Mouse (Mus musculus) heart, embryonic 11.5 days (tissue): ENCODE measurements at regions not wholly inside any gene's neighbourhood (a gene's known extent, or its start where the extent isn't known, plus 50 kb on each side); places are given as distances from the start of the nearest gene placed in this dataset.

Source experiments
- ATAC-seq: fragments of 200-750 bp; cut with Nextera tagmentation; replicated peaks from 2 replicates; pipeline ENCODE4 v1.8.0; 2017; ENCODE audit warnings: moderate library complexity; ENCODE audit not compliant: insufficient number of reproducible peaks, low FRiP score, low TSS enrichment
- H3K27ac ChIP-seq: fragments of 300-500 bp; sonication (generic); 2 replicates; pipeline ENCODE4 v1.5.1; 2014; ENCODE audit warnings: mild to moderate bottlenecking, low read depth, low read length
- H3K27me3 ChIP-seq: fragments of 300-500 bp; sonication (generic); 2 replicates; pipeline ENCODE4 v1.6.1; 2014; ENCODE audit warnings: mild to moderate bottlenecking, low read length, mixed read lengths; ENCODE audit not compliant: control insufficient read depth, insufficient read depth
- H3K36me3 ChIP-seq: fragments of 300-500 bp; sonication (generic); 2 replicates; pipeline ENCODE4 v1.6.1; 2014; ENCODE audit warnings: mild to moderate bottlenecking, low read length, moderate library complexity, mixed read lengths; ENCODE audit not compliant: control insufficient read depth, insufficient read depth
- H3K4me1 ChIP-seq: fragments of 300-500 bp; sonication (generic); 2 replicates; pipeline ENCODE4 v1.6.1; 2014; ENCODE audit warnings: low read length; ENCODE audit not compliant: control insufficient read depth, insufficient read depth
- H3K4me2 ChIP-seq: fragments of 300-500 bp; sonication (generic); 2 replicates; pipeline ENCODE4 v1.6.1; 2014; ENCODE audit warnings: mild to moderate bottlenecking, moderate library complexity
- H3K4me3 ChIP-seq: fragments of 300-500 bp; sonication (generic); 2 replicates; pipeline ENCODE4 v1.5.1; 2014; ENCODE audit warnings: low read depth, low read length
- H3K9ac ChIP-seq: fragments of 300-500 bp; sonication (generic); 2 replicates; pipeline ENCODE4 v1.6.1; 2014; ENCODE audit warnings: mild to moderate bottlenecking, low read depth, low read length, moderate library complexity
- H3K9me3 ChIP-seq: fragments of 300-500 bp; sonication (generic); replicated peaks from 2 replicates; pipeline ENCODE4 v1.6.1; 2016; ENCODE audit warnings: low read length; ENCODE audit not compliant: control insufficient read depth
- WGBS: fragments of 180-500 bp; shearing (Covaris S2); extraction: QIAGEN DNeasy Blood & Tissue Kit; methylation state at CpG from one replicate; pipeline ENCODE4 v1.1.7; 2014; ENCODE audit not compliant: insufficient replicate concordance; 5-methylcytosine and 5-hydroxymethylcytosine counted together

DNA sequence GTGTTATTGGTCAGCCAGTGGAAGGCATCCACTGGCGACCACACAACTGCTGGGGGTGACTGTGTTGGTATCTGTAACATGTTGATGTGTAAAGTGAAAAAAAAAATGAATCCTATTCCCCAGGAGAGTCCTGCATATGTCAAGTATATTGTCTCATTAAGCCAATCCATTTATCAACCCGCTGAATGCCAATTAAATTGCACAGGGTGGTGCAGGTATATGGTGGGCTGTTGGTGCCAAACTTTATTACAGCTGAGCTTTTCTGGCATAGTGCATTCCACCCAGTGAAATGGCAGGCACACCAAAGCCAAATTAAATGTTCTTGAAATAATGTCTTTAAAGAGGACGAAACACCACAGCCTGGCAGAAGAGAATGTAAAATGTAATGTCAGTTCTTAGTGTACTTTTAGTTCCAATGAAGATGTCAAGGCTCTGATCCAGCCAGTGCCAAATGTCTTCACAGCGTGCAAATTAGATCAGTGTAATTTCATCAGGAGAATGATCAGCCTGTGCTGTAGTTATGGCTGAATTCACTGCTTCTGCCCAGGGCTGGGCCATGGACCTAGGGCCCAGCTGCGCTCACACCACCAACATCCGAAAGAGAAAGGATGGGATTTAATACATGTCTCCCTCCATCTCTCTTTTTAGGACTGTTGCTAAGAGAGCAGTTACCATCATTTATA is 66.6 kb upstream of the Itga4 start:
- no peak for ATAC-seq
- Histone ChIP-seq H3K4me2 (no peak overlapping the region), H3K9ac (no peak overlapping the region), H3K36me3 (no peaks in the 10 kb centered on the region), H3K27ac (no peak overlapping the region), H3K4me1 (no peaks in the 10 kb centered on the region), H3K9me3 (no peaks in the 10 kb centered on the region), H3K4me3 (no peak overlapping the region), H3K27me3 (no peaks in the 10 kb centered on the region)
- WGBS: 83% methylated on average over 6 of the region's 6 CpGs

- Histone ChIP-seq H3K36me3 (no peaks in the 10 kb centered on the region), H3K9ac (no peak overlapping the region), H3K4me2 (no peak overlapping the region), H3K4me3 (no peak overlapping the region), H3K4me1 (no peaks in the 10 kb centered on the region), H3K9me3 (no peaks in the 10 kb centered on the region), H3K27me3 (no peaks in the 10 kb centered on the region), H3K27ac (no peak overlapping the region)
- 65% methylated on average over 1 of the region's 1 CpGs for WGBS
- no peak for ATAC-seq
Observed at GRCm38 (mm10) chr2:79193851-79194250, 61.4 kb upstream of the Itga4 start.

DNA sequence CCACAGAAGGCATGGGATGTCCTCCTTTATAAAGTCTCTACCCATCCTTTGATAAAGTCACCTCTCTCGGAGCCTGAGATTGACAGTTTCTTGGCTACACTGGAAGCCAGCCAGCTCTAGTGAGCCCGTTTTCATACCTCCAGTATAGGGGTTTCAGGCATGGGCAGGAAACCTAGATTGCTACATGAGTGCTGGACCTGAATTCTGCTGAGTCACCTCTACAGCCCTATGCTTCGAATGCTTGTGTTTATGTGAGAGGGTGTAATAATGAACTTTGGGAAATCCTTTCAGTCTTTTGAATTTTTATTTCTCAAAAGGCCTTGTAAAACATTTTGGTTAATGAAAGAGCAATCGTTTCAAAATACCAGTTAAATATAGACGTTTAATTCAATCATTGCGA is 53.5 kb upstream of the Itga4 start:
- H3K36me3 ChIP-seq: no peaks in the 10 kb centered on the region
- H3K4me3 ChIP-seq: no peak overlapping the region
- no peaks in the 10 kb centered on the region for H3K9me3 ChIP-seq
- no peaks in the 10 kb centered on the region for H3K27me3 ChIP-seq
- H3K27ac ChIP-seq: no peak overlapping the region
- no peak for ATAC-seq
- H3K9ac ChIP-seq: no peak overlapping the region
- 72% methylated on average over 6 of the region's 6 CpGs for WGBS
- H3K4me2 ChIP-seq: no peak overlapping the region
- no peaks in the 10 kb centered on the region for H3K4me1 ChIP-seq
